Mouse (Mus musculus): ENCODE data around the gene Ubqln4.

Gene Ubqln4

GRCm38 (mm10) chr3:88542486-88542885, 11.1 kb upstream of the Ubqln4 start:
- DNase-seq (ENCODE audit: low read depth): no peak

GRCm38 (mm10) chr3:88543174-88543573, 10.4 kb upstream of the Ubqln4 start:
- DNase-seq (ENCODE audit: low read depth): no peak

GRCm38 (mm10) chr3:88543651-88544410, 9.7 kb upstream of the Ubqln4 start:
- no peak for DNase-seq (ENCODE audit: low read depth)

- no peak for DNase-seq (ENCODE audit: low read depth)
Observed at GRCm38 (mm10) chr3:88544514-88544913, 9.0 kb upstream of the Ubqln4 start.

- no peak for DNase-seq (ENCODE audit: low read depth)
Observed at GRCm38 (mm10) chr3:88544955-88545591, 8.5 kb upstream of the Ubqln4 start.

GRCm38 (mm10) chr3:88546674-88547418, 6.7 kb upstream of the Ubqln4 start:
- DNase-seq (ENCODE audit: low read depth): no peak

GRCm38 (mm10) chr3:88548180-88548917, 5.2 kb upstream of the Ubqln4 start, which contains the start of gene Rab25:
Gene Rab25 (minus strand): TSS chr3:88548300.
- DNase-seq (ENCODE audit: low read depth): no peak

GRCm38 (mm10) chr3:88551586-88551985, 2.0 kb upstream of the Ubqln4 start:
- DNase-seq (ENCODE audit: low read depth): no peak

GRCm38 (mm10) chr3:88552082-88552645, 1.4 kb upstream of the Ubqln4 start:
- DNase-seq (ENCODE audit: low read depth): no peak

- DNase-seq (ENCODE audit: low read depth): peak; percentile 97
Observed at GRCm38 (mm10) chr3:88552676-88553524, 658 bp upstream of the Ubqln4 start, which contains the start of gene Lamtor2. Gene Lamtor2 (minus strand): TSS chr3:88553074.

- peak; percentile 62 for DNase-seq (ENCODE audit: low read depth)
Observed at GRCm38 (mm10) chr3:88553880-88554586, 475 bp downstream of the Ubqln4 start.

- DNase-seq (ENCODE audit: low read depth): no peak
Observed at GRCm38 (mm10) chr3:88555069-88555605, 1.6 kb downstream of the Ubqln4 start.

- DNase-seq (ENCODE audit: low read depth): no peak
Observed at GRCm38 (mm10) chr3:88555731-88556130, 2.2 kb downstream of the Ubqln4 start.

GRCm38 (mm10) chr3:88556616-88557015, 3.1 kb downstream of the Ubqln4 start:
- DNase-seq (ENCODE audit: low read depth): no peak

GRCm38 (mm10) chr3:88559596-88559995, 6.0 kb downstream of the Ubqln4 start:
- DNase-seq (ENCODE audit: low read depth): no peak

GRCm38 (mm10) chr3:88561989-88562388, 8.4 kb downstream of the Ubqln4 start:
- no peak for DNase-seq (ENCODE audit: low read depth)

GRCm38 (mm10) chr3:88563442-88563841, 9.9 kb downstream of the Ubqln4 start:
- no peak for DNase-seq (ENCODE audit: low read depth)

- no peak for DNase-seq (ENCODE audit: low read depth)
Observed at GRCm38 (mm10) chr3:88563966-88564365, 10.4 kb downstream of the Ubqln4 start.

GRCm38 (mm10) chr3:88566116-88566515, 12.6 kb downstream of the Ubqln4 start:
- DNase-seq (ENCODE audit: low read depth): no peak
